Comparison of ENCODE assay signal across 9 mouse cellular contexts in genomic region chr15:89140048-89140658, GRCm38 (mm10). TPM values are rescaled to one million over a fixed set of nuclear protein-coding genes. Genes with fewer than 3 reads are reported as not detected.
DNase-seq lines count a peak whose midpoint lies in the region; ATAC-seq and TF ChIP-seq lines count a peak whose summit lies in the region.
"Had no signal": no experiment of that assay in that cellular context is flagged by ENCODE, and none has a peak within 500 bp of the region (broad histone marks: within the 10 kb centered on the region; RNA-seq: fewer than 3 reads in every experiment).

No protein-coding gene starts in this region.

- peak overlapping the region; percentile 55 for H3K4me3 ChIP-seq in C2C12 (ENCODE audit: insufficient read depth, poor library complexity, severe bottlenecking)
- H3K4me3 ChIP-seq in heart, postnatal 0 days (ENCODE audit: low read depth, low read length), result peak overlapping the region; percentile 68

- H3K4me2 ChIP-seq in heart, postnatal 0 days (ENCODE audit: low read depth, low read length), result peak overlapping the region; percentile 95

- peaks cover 2% of the 10 kb centered on the region for H3K79me3 ChIP-seq in C2C12 (ENCODE audit: low read depth)

- 0 out of 2 replicates have a peak overlapping the region, but pooled peaks have one; percentile 23 for H3K27ac ChIP-seq in heart, postnatal 0 days (ENCODE audit: low read depth)

- ATAC-seq in heart, postnatal 0 days (ENCODE audit: insufficient read depth, low read depth), result peak; percentile 25

- H3K27me3 ChIP-seq in C2C12 (ENCODE audit: control insufficient read depth, insufficient read depth, insufficient read length), result no peaks in the 10 kb centered on the region
- H3K27me3 ChIP-seq in heart, postnatal 0 days (ENCODE audit: control insufficient read depth, insufficient read depth, low read length), result peaks cover 15% of the 10 kb centered on the region
- 0 out of 2 replicates have a peak, but pooled peaks cover 2% of the 10 kb centered on the region for H3K27me3 ChIP-seq in splenic B cell, adult 2 months (ENCODE audit: control insufficient read depth, insufficient read depth, low read length, poor library complexity, severe bottlenecking)

- H3K36me3 ChIP-seq in C2C12 (ENCODE audit: control insufficient read depth, insufficient read depth), result peaks cover 5% of the 10 kb centered on the region
- no peaks in the 10 kb centered on the region for H3K36me3 ChIP-seq in heart, postnatal 0 days (replicated peaks; ENCODE audit: control insufficient read depth, insufficient read depth, low read length)
- H3K36me3 ChIP-seq in splenic B cell, adult 2 months (ENCODE audit: control insufficient read depth, insufficient read depth, low read length, poor library complexity, severe bottlenecking), result peaks cover 2% of the 10 kb centered on the region; the same call in 1 of the 2 replicates

- DNase-seq in R1 (ENCODE audit: low read depth, low spot score), result peak; percentile 45
- peak; percentile 80 for DNase-seq in fat pad, adult 2 months (ENCODE audit: extremely low read depth, low read depth, low spot score)
- DNase-seq in heart, postnatal 0 days (ENCODE audit: low spot score), result peak; percentile 56
- DNase-seq in kidney, postnatal 36 days, result peak; percentile 57 to 68
- DNase-seq in lung, postnatal 25 days (ENCODE audit: low spot score), result peak; percentile 70
- DNase-seq in splenic B cell, adult 2 months (ENCODE audit: low read depth, low spot score), result peak; percentile 42
- DNase-seq in spleen, postnatal 10 days (ENCODE audit: low spot score in 2 of 2), result no peak

- TF ChIP-seq EP300 in heart, postnatal 0 days (IDR thresholded peaks at IDR 0.05; ENCODE audit: low read depth), result no peak

- peak overlapping the region; percentile 56 for H3ac ChIP-seq in C2C12 (ENCODE audit: control insufficient read depth, insufficient read length, low read depth)

- peaks cover 7% of the 10 kb centered on the region for H3K79me2 ChIP-seq in C2C12 (ENCODE audit: control insufficient read depth, insufficient read depth)

- no peak for TF ChIP-seq CTCF in C2C12 (IDR thresholded peaks at IDR 0.05; ENCODE audit: control insufficient read depth, insufficient read depth, insufficient read length)
- no peak for TF ChIP-seq CTCF in heart, postnatal 0 days (IDR thresholded peaks at IDR 0.05; ENCODE audit: low read depth)

- H3K9ac ChIP-seq in heart, postnatal 0 days (replicated peaks; ENCODE audit: low read depth, low read length), result peak overlapping the region; percentile 47

- WGBS in heart, postnatal 0 days, result under 1% methylated on average over 53 of the region's 53 CpGs

- H3K4me1 ChIP-seq in heart, postnatal 0 days (ENCODE audit: control insufficient read depth, insufficient read depth), result peaks cover 6% of the 10 kb centered on the region; the same call in 1 of the 2 replicates

- no peaks in the 10 kb centered on the region for H3K9me3 ChIP-seq in heart, postnatal 0 days (replicated peaks; ENCODE audit: control insufficient read depth, low read length)

TF ChIP-seq in C2C12, 6 proteins besides CTCF, POLR2A, EP300 and RAD21:
- no peak for TF ChIP-seq MYOD1 (IDR thresholded peaks at IDR 0.05; ENCODE audit: control insufficient read depth, insufficient read length, low read depth)
- TF ChIP-seq MYOG (IDR thresholded peaks at IDR 0.05; ENCODE audit: control insufficient read depth, extremely low read depth, insufficient read length), result no peak
- TF ChIP-seq USF1 (IDR thresholded peaks at IDR 0.05; ENCODE audit: low read depth), result no peak
- TF ChIP-seq CEBPB (IDR thresholded peaks at IDR 0.05; ENCODE audit: low read depth), result no peak
- TF ChIP-seq FOSL1 (IDR thresholded peaks at IDR 0.05; ENCODE audit: insufficient read depth, low read length, poor library complexity, severe bottlenecking), result no peak
- peak; percentile 63 for TF ChIP-seq MAX (IDR thresholded peaks at IDR 0.05)

RNA-seq across cellular contexts. Expression of gene Mapk12, which starts 0.3 kb away (rescaled TPM):
- polyA plus RNA-seq in C2C12 (2012; fragmentation: generic; extraction: Trizol), result 30.5 TPM
- 7.1 and 55.2 TPM in 2 replicates for total RNA-seq in heart, postnatal 0 days (2014; rRNA removed; ENCODE audit: low replicate concordance)
- polyA plus RNA-seq in heart, postnatal 0 days (2015; fragmentation: Nextera tagmentation; extraction: Ambion mirVana), result 18.6 and 18.9 TPM in 2 replicates
- total RNA-seq: common myeloid progenitor, adult 5-6 weeks had no signal

RNA-seq across cellular contexts. Expression of gene Mapk11, which starts 9.3 kb away (rescaled TPM):
- polyA plus RNA-seq in C2C12 (2012; fragmentation: generic; extraction: Trizol), result 14.9 TPM
- total RNA-seq in heart, postnatal 0 days (2014; rRNA removed; ENCODE audit: low replicate concordance), result 1.0 and 4.9 TPM in 2 replicates
- polyA plus RNA-seq in heart, postnatal 0 days (2015; fragmentation: Nextera tagmentation; extraction: Ambion mirVana), result 2.5 and 2.6 TPM in 2 replicates

RNA-seq across cellular contexts. Expression of gene Hdac10, which starts 11.7 kb away (rescaled TPM):
- 15.0 TPM for polyA plus RNA-seq in C2C12 (2012; fragmentation: generic; extraction: Trizol)
- total RNA-seq in heart, postnatal 0 days (2014; rRNA removed; ENCODE audit: low replicate concordance), result 14.9 and 17.4 TPM in 2 replicates
- 10.7 and 10.8 TPM in 2 replicates for polyA plus RNA-seq in heart, postnatal 0 days (2015; fragmentation: Nextera tagmentation; extraction: Ambion mirVana)

RNA-seq across cellular contexts. Expression of gene Tubgcp6, which starts 17.2 kb away (rescaled TPM):
- 19.0 TPM for polyA plus RNA-seq in C2C12 (2012; fragmentation: generic; extraction: Trizol)
- total RNA-seq in heart, postnatal 0 days (2014; rRNA removed; ENCODE audit: low replicate concordance), result 17.2 and 26.9 TPM in 2 replicates
- polyA plus RNA-seq in heart, postnatal 0 days (2015; fragmentation: Nextera tagmentation; extraction: Ambion mirVana), result 4.4 and 5.1 TPM in 2 replicates

RNA-seq across cellular contexts. Expression of gene Plxnb2, which starts 40.4 kb away (rescaled TPM):
- polyA plus RNA-seq in C2C12 (2012; fragmentation: generic; extraction: Trizol), result 206 TPM
- total RNA-seq in heart, postnatal 0 days (2014; rRNA removed; ENCODE audit: low replicate concordance), result 153 and 199 TPM in 2 replicates
- polyA plus RNA-seq in heart, postnatal 0 days (2015; fragmentation: Nextera tagmentation; extraction: Ambion mirVana), result 51.6 and 54.5 TPM in 2 replicates

Comparison
In these comparisons a context has a peak if more than half of its experiments do, and no peak if none do; other contexts are left out.
1. DNase-seq: peak in R1 (single experiment), fat pad, adult 2 months (single experiment), heart, postnatal 0 days (single experiment), kidney, postnatal 36 days (2 of 2), lung, postnatal 25 days (single experiment) and splenic B cell, adult 2 months (single experiment); none in spleen, postnatal 10 days (0 of 2).